Mouse (Mus musculus) bone marrow, adult 2 months (tissue): ENCODE measurements around the gene Ifrd2. TPM values are rescaled to one million over a fixed set of nuclear protein-coding genes. Genes with fewer than 3 reads are reported as not detected.
A peak's percentile ranks its signal among the peaks of the same experiment; 100 is the strongest.

Experiments used
- H3K27ac ChIP-seq: fragments of 200-500 bp; 2 replicates; pipeline ENCODE4 v1.5.1; 2012; ENCODE audit warnings: low read depth, mild to moderate bottlenecking, control low read depth, inconsistent platforms, low read length; ENCODE audit not compliant: control insufficient read depth, poor library complexity, insufficient read depth
- H3K4me1 ChIP-seq: fragments of 200-500 bp; 2 replicates; pipeline ENCODE4 v1.6.1; 2011; ENCODE audit warnings: low read length; ENCODE audit not compliant: control insufficient read depth, insufficient read depth
- H3K4me3 ChIP-seq: fragments of 200-500 bp; replicated peaks from 2 replicates; pipeline ENCODE3; 2011; ENCODE audit warnings: mild to moderate bottlenecking, low read depth, low read length, control low read depth; ENCODE audit not compliant: control insufficient read depth
- CTCF ChIP-seq: fragments of 200-500 bp; IDR thresholded peaks from 2 replicates; pipeline ENCODE4 v1.5.1; 2011; ENCODE audit warnings: low read length, control low read depth; ENCODE audit not compliant: control insufficient read depth, insufficient read depth
- POLR2A ChIP-seq: fragments of 200-500 bp; IDR thresholded peaks from 2 replicates; pipeline ENCODE4 v1.6.1; 2011; ENCODE audit warnings: low read depth, mild to moderate bottlenecking, control low read depth, low read length, borderline replicate concordance; ENCODE audit not compliant: control insufficient read depth
- WGBS: fragments of 180-500 bp; shearing (Covaris S2); methylation state at CpG from one replicate; pipeline ENCODE4 v1.1.7; 2018; 5-methylcytosine and 5-hydroxymethylcytosine counted together
- polyA plus RNA-seq: library from polyadenylated mRNA; stranded (reverse); fragments of >200 nt; gene quantifications from 2 replicates; pipeline ENCODE4 v1.2.4, GENCODE M21; 2011; ENCODE audit warnings: low replicate concordance; ENCODE audit not compliant: missing spikeins, insufficient read depth, insufficient read length

Ifrd2 gene
- polyA plus RNA-seq, 1 experiment: 173 TPM

- Histone ChIP-seq H3K27ac (peak overlapping the region; percentile 56), H3K4me3 (no peak overlapping the region), H3K4me1 (peaks cover 1% of the 10 kb centered on the region; the same call in 1 of the 2 replicates)
- WGBS: 77% methylated on average over 7 of the region's 7 CpGs
- TF ChIP-seq POLR2A: no peak
- TF ChIP-seq CTCF: no peak
Observed at GRCm38 (mm10) chr9:107582509-107583062, 4.9 kb upstream of the Ifrd2 start.

GRCm38 (mm10) chr9:107583174-107583573, 4.3 kb upstream of the Ifrd2 start:
- TF ChIP-seq POLR2A: no peak
- no peak for TF ChIP-seq CTCF
- H3K4me3 ChIP-seq: no peak overlapping the region
- 92% methylated on average over 14 of the region's 14 CpGs for WGBS
- H3K27ac ChIP-seq: no peak overlapping the region; the same call in 1 of the 2 replicates
- H3K4me1 ChIP-seq: peaks cover 1% of the 10 kb centered on the region; the same call in 1 of the 2 replicates

- WGBS: 84% methylated on average over 5 of the region's 5 CpGs
- Histone ChIP-seq H3K27ac (peak overlapping the region; percentile 73), H3K4me3 (peak overlapping the region; percentile 48), H3K4me1 (peaks cover 1% of the 10 kb centered on the region; the same call in 1 of the 2 replicates)
- TF ChIP-seq POLR2A: no peak
- TF ChIP-seq CTCF: no peak
Observed at GRCm38 (mm10) chr9:107586504-107586903, 938 bp upstream of the Ifrd2 start.

GRCm38 (mm10) chr9:107587833-107588639, 594 bp downstream of the Ifrd2 start:
- H3K4me3 ChIP-seq: peak overlapping the region; percentile 79
- H3K4me1 ChIP-seq: peaks cover 1% of the 10 kb centered on the region; the same call in 1 of the 2 replicates
- peak overlapping the region; percentile 89 for H3K27ac ChIP-seq
- under 1% methylated on average over 33 of the region's 33 CpGs for WGBS
- TF ChIP-seq POLR2A (no peak), CTCF (no peak)

- Histone ChIP-seq H3K4me3 (peak overlapping the region; percentile 50), H3K27ac (peak overlapping the region; percentile 89), H3K4me1 (peaks cover 3% of the 10 kb centered on the region; the same call in 1 of the 2 replicates)
- WGBS: 76% methylated on average over 25 of the region's 25 CpGs
- TF ChIP-seq POLR2A (no peak), CTCF (no peak)
Observed at GRCm38 (mm10) chr9:107590058-107590772, 2.8 kb downstream of the Ifrd2 start.

- TF ChIP-seq POLR2A (no peak), CTCF (no peak)
- no peak overlapping the region for H3K4me3 ChIP-seq
- H3K27ac ChIP-seq: 0 out of 2 replicates have a peak overlapping the region, but pooled peaks have one; percentile 89
- H3K4me1 ChIP-seq: peaks cover 3% of the 10 kb centered on the region; the same call in 1 of the 2 replicates
- 92% methylated on average over 6 of the region's 6 CpGs for WGBS
Observed at GRCm38 (mm10) chr9:107590773-107591060, 3.3 kb downstream of the Ifrd2 start.

- H3K4me1 ChIP-seq: peaks cover 2% of the 10 kb centered on the region; the same call in 1 of the 2 replicates
- H3K27ac ChIP-seq: no peak overlapping the region
- WGBS: 72% methylated on average over 11 of the region's 11 CpGs
- no peak for TF ChIP-seq POLR2A
- TF ChIP-seq CTCF: no peak
- no peak overlapping the region for H3K4me3 ChIP-seq
Observed at GRCm38 (mm10) chr9:107593101-107593976, 5.9 kb downstream of the Ifrd2 start.
